Mouse (Mus musculus) E14TG2a.4 (cell line): ENCODE results near the gene B3gnt8.

Source experiments
- CTCF ChIP-seq: conservative IDR thresholded peaks from 2 replicates; pipeline ENCODE4 v1.5.1; 2014; ENCODE audit warnings: low read length
- NANOG ChIP-seq: IDR thresholded peaks from 2 replicates; pipeline ENCODE4 v1.6.1; 2014; ENCODE audit warnings: borderline replicate concordance, low read length, mixed read lengths
- POU5F1 ChIP-seq: IDR thresholded peaks from 2 replicates; pipeline ENCODE4 v1.6.1; 2014; ENCODE audit warnings: low read length, borderline replicate concordance

- TF ChIP-seq CTCF (no peak), NANOG (no peak), POU5F1 (no peak)
Measured at GRCm38 (mm10) chr7:25666381-25666780, 39.9 kb downstream of the B3gnt8 start.
